Comparison of ENCODE assay signal across 5 mouse cellular contexts in genomic region chr3:97096664-97097063, GRCm38 (mm10).
A peak's percentile ranks its signal among the peaks of the same experiment; 100 is the strongest.
DNase-seq lines count a peak whose midpoint lies in the region.

No protein-coding gene starts in this region.

- peak; percentile 43 for DNase-seq in heart, adult 11 months
- DNase-seq in kidney, adult 18-20 months = peak; percentile 33
- peak; percentile 60 for DNase-seq in kidney, adult 9 months
- peak; percentile 41 for DNase-seq in kidney, postnatal 14 days
- peak; percentile 58 to 70 for DNase-seq in kidney, postnatal 36 days

Comparison
In these comparisons a context has a peak if more than half of its experiments do, and no peak if none do; other contexts are left out.
1. Peak in every context shown above with its lines: DNase-seq.